Mouse (Mus musculus) heart, embryonic 10.5 days (tissue): Measurements from ENCODE around the gene Adh5. TPM values are rescaled to one million over a fixed set of nuclear protein-coding genes. Genes with fewer than 3 reads are reported as not detected.
A peak's percentile ranks its signal among the peaks of the same experiment; 100 is the strongest.

ENCODE experiments used
- DNase-seq: peaks from one replicate; pipeline ENCODE4 v3.0.0-alpha.2; 2017; ENCODE audit warnings: low spot score
- H3K27ac ChIP-seq: fragments of 300-500 bp; sonication (generic); 2 replicates; pipeline ENCODE4 v1.5.1; 2016; ENCODE audit warnings: mild to moderate bottlenecking
- H3K27me3 ChIP-seq: fragments of 300-500 bp; sonication (generic); 2 replicates; pipeline ENCODE4 v1.6.1; 2016; ENCODE audit warnings: mild to moderate bottlenecking; ENCODE audit not compliant: poor library complexity, insufficient read depth, severe bottlenecking
- H3K36me3 ChIP-seq: fragments of 300-500 bp; sonication (generic); 2 replicates; pipeline ENCODE4 v1.6.1; 2016; ENCODE audit warnings: mild to moderate bottlenecking, moderate library complexity
- H3K4me1 ChIP-seq: fragments of 300-500 bp; sonication (generic); 2 replicates; pipeline ENCODE4 v1.6.1; 2016; ENCODE audit warnings: mild to moderate bottlenecking
- H3K4me3 ChIP-seq: fragments of 300-500 bp; sonication (generic); 2 replicates; pipeline ENCODE4 v1.5.1; 2016; ENCODE audit warnings: mild to moderate bottlenecking, moderate library complexity
- H3K9me3 ChIP-seq: fragments of 300-500 bp; sonication (generic); 2 replicates; pipeline ENCODE4 v1.6.1; 2016; ENCODE audit warnings: mild to moderate bottlenecking, moderate library complexity
- WGBS: fragments of 180-500 bp; shearing (Covaris S2); methylation state at CpG from one replicate; pipeline ENCODE4 v1.1.7; 2016; 5-methylcytosine and 5-hydroxymethylcytosine counted together
- polyA plus RNA-seq: library from polyadenylated mRNA; unstranded; fragments of >200 nt; fragmentation: Nextera tagmentation; extraction: Ambion mirVana; gene quantifications from 2 replicates; pipeline ENCODE4 v1.2.1, GENCODE M21; 2016

The Adh5 gene
- polyA plus RNA-seq, 1 experiment from 2014 or later = 216 TPM

- H3K4me1 ChIP-seq = no peaks in the 10 kb centered on the region
- WGBS = 65% methylated on average over 2 of the region's 2 CpGs
- no peaks in the 10 kb centered on the region for H3K36me3 ChIP-seq
These were observed 11.1 kb upstream of the Adh5 start for GRCm38 (mm10) chr3:138431835-138432234.

DNA sequence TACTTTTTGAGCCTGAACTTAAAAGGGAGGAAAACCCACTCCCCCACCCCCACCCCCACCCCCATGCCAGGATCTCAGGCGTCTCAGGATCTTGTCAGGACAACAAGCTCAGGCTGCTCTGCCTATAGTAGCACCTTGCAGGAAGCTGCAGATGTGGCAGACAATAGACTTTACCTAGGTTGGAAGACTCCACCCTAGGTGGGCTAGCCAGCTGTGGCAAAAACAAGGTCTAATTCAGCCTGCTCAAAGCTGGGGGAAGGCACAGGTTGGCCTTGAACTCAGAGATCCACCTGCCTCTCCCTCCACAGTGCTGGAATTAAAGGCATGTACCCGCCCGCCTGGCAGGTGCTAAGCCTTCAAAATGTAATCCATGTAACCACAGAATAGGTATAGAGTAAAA lies 4.2 kb upstream of the Adh5 start:
- Histone ChIP-seq H3K36me3 (no peaks in the 10 kb centered on the region), H3K4me3 (no peak overlapping the region), H3K27ac (no peak overlapping the region), H3K4me1 (peaks cover under 1% of the 10 kb centered on the region; the same call in 1 of the 2 replicates), H3K27me3 (no peaks in the 10 kb centered on the region), H3K9me3 (no peaks in the 10 kb centered on the region)
- 73% methylated on average over 3 of the region's 3 CpGs for WGBS
- no peak for DNase-seq

More at GRCm38 (mm10) chr3:138431835-138432234, 11.1 kb upstream of the Adh5 start:
- H3K27ac ChIP-seq = no peak overlapping the region
- no peaks in the 10 kb centered on the region for H3K9me3 ChIP-seq
- DNase-seq = no peak
- no peak overlapping the region for H3K4me3 ChIP-seq
- no peaks in the 10 kb centered on the region for H3K27me3 ChIP-seq

GRCm38 (mm10) chr3:138442203-138442602 lies 690 bp upstream of the Adh5 start:
- WGBS = 10% methylated on average over 9 of the region's 9 CpGs
- Histone ChIP-seq H3K4me3 (peak overlapping the region; percentile 90), H3K27ac (peak overlapping the region; percentile 98), H3K27me3 (no peaks in the 10 kb centered on the region), H3K4me1 (peaks cover 7% of the 10 kb centered on the region; the same call in 1 of the 2 replicates), H3K36me3 (peaks cover 25% of the 10 kb centered on the region), H3K9me3 (no peaks in the 10 kb centered on the region)
- DNase-seq = no peak

DNA sequence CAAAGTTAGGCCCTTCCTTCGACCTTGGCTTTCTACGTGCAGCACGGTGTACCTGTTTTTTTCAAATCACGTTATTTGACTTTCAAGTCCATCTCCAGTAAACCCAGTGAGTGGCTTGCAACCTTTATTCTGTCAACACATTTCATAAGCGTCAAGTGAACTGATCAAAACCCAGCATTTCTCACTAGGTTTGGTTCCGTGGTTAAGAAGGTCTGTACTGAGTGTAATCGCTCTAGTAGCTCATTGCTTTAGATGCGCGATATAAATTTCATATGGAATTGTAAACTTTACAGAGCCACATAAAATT lies 525 bp downstream of the Adh5 start:
- Histone ChIP-seq H3K9me3 (no peaks in the 10 kb centered on the region), H3K4me3 (peak overlapping the region; percentile 90), H3K27me3 (no peaks in the 10 kb centered on the region), H3K4me1 (peaks cover 13% of the 10 kb centered on the region; the same call in 1 of the 2 replicates), H3K27ac (peak overlapping the region; percentile 98), H3K36me3 (peaks cover 35% of the 10 kb centered on the region)
- no peak for DNase-seq
- WGBS = 4% methylated on average over 9 of the region's 9 CpGs

GRCm38 (mm10) chr3:138448077-138448860 lies 5.4 kb downstream of the Adh5 start:
- H3K27ac ChIP-seq = no peak overlapping the region
- no peaks in the 10 kb centered on the region for H3K9me3 ChIP-seq
- DNase-seq = no peak
- peaks cover 81% of the 10 kb centered on the region for H3K36me3 ChIP-seq
- H3K4me3 ChIP-seq = no peak overlapping the region
- peaks cover 13% of the 10 kb centered on the region; the same call in 1 of the 2 replicates for H3K4me1 ChIP-seq
- H3K27me3 ChIP-seq = no peaks in the 10 kb centered on the region
- 70% methylated on average over 12 of the region's 12 CpGs for WGBS

- H3K4me1 ChIP-seq = peaks cover 6% of the 10 kb centered on the region; the same call in 1 of the 2 replicates
These were observed 9.3 kb downstream of the Adh5 start for GRCm38 (mm10) chr3:138452169-138452568.

GRCm38 (mm10) chr3:138454234-138454633 lies 11.3 kb downstream of the Adh5 start:
- Histone ChIP-seq H3K27ac (no peak overlapping the region), H3K9me3 (no peaks in the 10 kb centered on the region), H3K4me1 (no peaks in the 10 kb centered on the region), H3K36me3 (peaks cover 89% of the 10 kb centered on the region), H3K4me3 (no peak overlapping the region), H3K27me3 (no peaks in the 10 kb centered on the region)
- DNase-seq = no peak
- 94% methylated on average over 1 of the region's 1 CpGs for WGBS

More at GRCm38 (mm10) chr3:138452169-138452568, 9.3 kb downstream of the Adh5 start:
- DNase-seq = no peak
- WGBS = 80% methylated on average over 10 of the region's 10 CpGs
- Histone ChIP-seq H3K27me3 (no peaks in the 10 kb centered on the region), H3K9me3 (no peaks in the 10 kb centered on the region), H3K4me3 (no peak overlapping the region), H3K27ac (no peak overlapping the region), H3K36me3 (peaks cover 87% of the 10 kb centered on the region)

DNA sequence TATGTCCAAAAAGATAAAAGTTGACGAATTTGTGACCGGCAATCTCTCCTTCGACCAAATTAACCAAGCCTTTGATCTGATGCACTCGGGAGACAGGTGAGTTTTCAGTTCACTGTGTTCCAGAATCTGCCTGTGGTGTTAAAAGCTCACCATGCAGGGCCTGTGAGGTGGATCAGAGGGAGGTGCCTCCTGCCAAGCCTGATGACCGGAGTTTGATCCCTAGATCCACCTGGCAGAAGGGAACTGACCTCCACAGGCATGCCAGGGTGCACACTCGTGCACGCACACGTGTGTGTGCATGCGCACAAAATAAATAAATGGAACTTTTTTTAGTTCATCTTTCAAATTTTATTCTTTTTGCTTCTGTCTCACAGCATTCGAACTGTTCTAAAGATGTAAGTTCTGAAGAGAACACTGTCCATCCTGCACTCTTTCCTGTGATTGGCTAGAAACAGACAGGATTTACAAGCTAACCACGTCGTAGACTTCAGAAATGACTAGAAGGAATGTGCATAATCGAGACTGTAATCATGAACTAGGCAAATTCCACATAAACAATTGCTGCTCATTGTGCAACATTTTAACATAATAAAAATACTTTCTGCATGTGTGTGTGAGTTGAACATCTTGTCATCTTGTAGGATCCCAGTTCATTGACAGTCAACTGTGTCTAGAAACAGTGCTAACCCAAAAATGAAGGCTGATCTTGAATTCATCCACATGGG lies 12.0 kb downstream of the Adh5 start:
- 91% methylated on average over 13 of the region's 13 CpGs for WGBS

DNA sequence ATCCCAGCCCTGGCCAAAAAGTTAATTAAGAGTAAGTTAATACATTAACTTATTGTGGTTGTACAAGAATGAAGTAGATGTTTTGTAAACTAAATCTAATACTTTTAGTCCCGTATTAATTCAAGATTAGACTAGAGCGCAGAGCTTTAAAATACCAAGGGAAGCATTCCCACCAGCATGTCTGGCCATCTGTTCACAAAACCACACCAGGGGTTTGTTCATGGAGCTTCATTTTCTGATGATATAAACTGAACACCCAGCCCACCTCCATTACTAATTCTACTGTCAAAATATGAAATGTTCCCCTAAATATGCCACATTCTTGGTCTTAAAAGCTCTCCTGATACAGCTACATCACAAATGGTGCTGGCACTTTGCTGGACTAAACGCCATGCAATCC lies 15.5 kb downstream of the Adh5 start:
- Histone ChIP-seq H3K9me3 (no peaks in the 10 kb centered on the region), H3K4me3 (no peak overlapping the region), H3K36me3 (peaks cover 84% of the 10 kb centered on the region), H3K27ac (no peak overlapping the region), H3K4me1 (no peaks in the 10 kb centered on the region), H3K27me3 (no peaks in the 10 kb centered on the region)
- 92% methylated on average over 3 of the region's 3 CpGs for WGBS
- DNase-seq = no peak

More for the DNA sequence above, 12.0 kb downstream of the Adh5 start:
- Histone ChIP-seq H3K4me1 (no peaks in the 10 kb centered on the region), H3K36me3 (peaks cover 89% of the 10 kb centered on the region), H3K27ac (no peak overlapping the region), H3K27me3 (no peaks in the 10 kb centered on the region), H3K9me3 (no peaks in the 10 kb centered on the region), H3K4me3 (no peak overlapping the region)
- DNase-seq = no peak

DNA sequence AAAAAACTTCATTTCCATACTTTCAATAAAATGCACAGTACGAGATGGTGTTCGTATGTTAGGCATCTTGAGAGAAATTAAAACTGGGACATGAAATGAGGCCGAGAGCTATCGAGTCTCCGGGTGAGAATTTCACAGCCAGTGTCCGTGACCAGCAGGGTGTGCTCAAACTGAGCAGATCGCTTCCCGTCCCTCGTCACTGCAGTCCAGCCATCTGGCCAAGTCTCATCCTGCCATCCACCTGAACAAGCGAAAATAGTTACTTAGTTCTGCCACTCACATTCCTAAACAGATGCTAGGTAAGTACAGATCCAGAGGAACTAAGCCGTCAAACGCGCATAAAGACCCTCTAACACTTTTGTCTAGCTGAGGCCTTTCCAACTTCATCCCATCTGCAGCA lies 17.4 kb downstream of the Adh5 start:
- Histone ChIP-seq H3K4me1 (no peaks in the 10 kb centered on the region), H3K9me3 (no peaks in the 10 kb centered on the region), H3K27me3 (no peaks in the 10 kb centered on the region), H3K27ac (no peak overlapping the region), H3K4me3 (no peak overlapping the region), H3K36me3 (peaks cover 83% of the 10 kb centered on the region)
- 89% methylated on average over 13 of the region's 13 CpGs for WGBS
- no peak for DNase-seq

DNA sequence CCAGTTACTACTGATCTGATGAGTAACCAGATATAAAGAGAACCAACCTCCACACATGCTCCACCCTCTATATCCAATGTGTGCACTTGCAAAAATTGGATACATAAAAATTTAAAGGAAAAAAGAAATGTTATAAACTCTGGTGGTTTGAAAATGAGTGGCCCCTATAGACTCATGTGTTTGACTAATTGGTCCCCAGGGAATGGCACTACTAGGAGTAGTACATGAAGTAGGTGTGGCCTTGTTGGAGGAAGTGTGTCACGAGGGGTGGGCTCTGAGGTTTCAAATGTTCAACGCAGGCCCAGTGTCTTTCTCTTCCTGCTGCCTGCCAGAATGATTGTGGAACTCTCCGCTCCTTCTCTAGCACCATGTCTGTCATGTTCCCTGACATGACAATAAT lies 18.9 kb downstream of the Adh5 start:
- 82% methylated on average over 3 of the region's 3 CpGs for WGBS
- H3K4me3 ChIP-seq = no peak overlapping the region
- H3K36me3 ChIP-seq = peaks cover 86% of the 10 kb centered on the region
- no peak for DNase-seq
- H3K4me1 ChIP-seq = no peaks in the 10 kb centered on the region
- H3K27me3 ChIP-seq = no peaks in the 10 kb centered on the region
- no peak overlapping the region for H3K27ac ChIP-seq
- H3K9me3 ChIP-seq = no peaks in the 10 kb centered on the region

DNA sequence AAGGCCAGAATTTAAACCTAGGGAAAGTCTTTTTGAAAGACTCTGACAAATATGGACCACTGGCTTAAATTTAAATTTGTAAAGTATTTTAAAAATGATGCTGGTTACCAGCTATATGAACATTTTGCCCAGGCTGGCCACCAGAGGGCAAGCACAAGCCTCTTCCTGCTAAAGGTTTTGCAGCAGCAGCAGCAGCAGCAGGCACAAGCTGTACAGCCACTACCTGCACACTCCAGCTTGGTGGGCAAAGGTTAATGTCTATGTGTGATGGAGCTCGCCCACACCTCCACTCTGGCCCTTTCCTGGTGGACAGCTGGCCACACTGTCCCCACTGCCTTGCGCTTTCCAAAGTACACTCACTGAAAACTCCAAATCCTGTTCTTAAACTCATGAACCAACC lies 20.2 kb downstream of the Adh5 start:
- WGBS = 90% methylated on average over 2 of the region's 2 CpGs

DNA sequence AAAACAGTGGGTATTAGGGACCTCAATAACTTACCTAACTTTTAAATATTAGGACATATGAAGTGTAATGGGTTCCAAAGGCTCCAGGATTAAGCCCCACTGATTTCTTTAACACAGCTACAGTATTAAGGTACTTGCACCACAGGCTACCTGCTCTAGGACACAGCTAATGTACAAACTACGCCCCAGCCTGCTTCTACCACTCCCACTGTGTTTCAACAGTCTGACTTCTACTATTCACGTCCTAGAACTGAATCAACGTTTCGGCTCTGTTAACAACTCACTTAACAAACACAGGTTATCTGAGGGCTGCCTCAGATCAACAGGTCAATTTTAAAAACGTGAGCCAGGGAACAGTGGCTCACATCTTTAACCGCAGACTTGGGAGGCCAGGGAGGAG lies 20.9 kb downstream of the Adh5 start:
- Histone ChIP-seq H3K4me3 (no peak overlapping the region), H3K27me3 (no peaks in the 10 kb centered on the region), H3K27ac (no peak overlapping the region), H3K36me3 (peaks cover 87% of the 10 kb centered on the region), H3K4me1 (no peaks in the 10 kb centered on the region), H3K9me3 (no peaks in the 10 kb centered on the region)
- DNase-seq = no peak
- 83% methylated on average over 6 of the region's 6 CpGs for WGBS

More for the DNA sequence above, 20.2 kb downstream of the Adh5 start:
- H3K27me3 ChIP-seq = no peaks in the 10 kb centered on the region
- H3K36me3 ChIP-seq = peaks cover 87% of the 10 kb centered on the region
- H3K9me3 ChIP-seq = no peaks in the 10 kb centered on the region
- H3K27ac ChIP-seq = no peak overlapping the region
- no peak overlapping the region for H3K4me3 ChIP-seq
- no peak for DNase-seq
- no peaks in the 10 kb centered on the region for H3K4me1 ChIP-seq
